Mouse (Mus musculus): ENCODE data around the gene Cdca4.

DNA sequence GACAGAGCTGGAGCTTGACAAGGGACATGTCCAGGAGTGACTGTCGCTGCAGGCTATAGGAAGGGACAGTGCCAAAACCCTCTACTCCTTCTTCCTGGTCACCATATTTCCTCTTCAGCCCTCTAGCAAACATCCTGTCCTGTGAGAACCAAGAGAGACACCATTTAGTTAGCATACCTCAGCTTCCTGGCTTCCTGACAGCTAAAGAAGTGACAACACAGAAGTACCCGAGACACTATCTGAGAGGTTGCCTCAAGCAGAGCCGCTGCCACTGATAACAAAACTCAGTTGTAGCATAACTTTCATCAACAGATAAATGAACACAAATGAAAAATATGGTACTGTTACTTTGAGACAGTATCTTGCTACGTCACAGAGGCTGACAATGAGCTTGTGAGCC lies 7.2 kb downstream of the Cdca4 start:
- no peak for TF ChIP-seq CTCF (IDR thresholded peaks at IDR 0.05; ENCODE audit: insufficient read depth, low read length)
- TF ChIP-seq POLR2A (IDR thresholded peaks at IDR 0.05; ENCODE audit: borderline replicate concordance, extremely low read depth, low read depth, low read length): no peak
